Mouse (Mus musculus) forebrain, embryonic 14.5 days (tissue): ENCODE measurements at regions not wholly inside any gene's neighbourhood (a gene's known extent, or its start where the extent isn't known, plus 50 kb on each side); places are given as distances from the start of the nearest gene placed in this dataset.

Source experiments
- ATAC-seq: fragments of 200-750 bp; cut with Nextera tagmentation; 2 replicates; pipeline ENCODE4 v1.8.0; 2017; ENCODE audit warnings: mild to moderate bottlenecking, moderate library complexity
- DNase-seq: peaks from one replicate; pipeline ENCODE4 v3.0.0-alpha.2; 2015; ENCODE audit warnings: low spot score
- H3K27ac ChIP-seq: fragments of 300-500 bp; sonication (generic); 2 replicates; pipeline ENCODE4 v1.5.1; 2014; ENCODE audit warnings: low read depth, mild to moderate bottlenecking, control low read depth, low read length, moderate library complexity
- H3K27me3 ChIP-seq: fragments of 300-500 bp; sonication (generic); replicated peaks from 2 replicates; pipeline ENCODE4 v1.6.1; 2014; ENCODE audit warnings: low read length, control low read depth, mixed read lengths; ENCODE audit not compliant: control insufficient read depth, insufficient read depth
- H3K36me3 ChIP-seq: fragments of 300-500 bp; sonication (generic); 2 replicates; pipeline ENCODE4 v1.6.1; 2014; ENCODE audit warnings: low read length, control low read depth; ENCODE audit not compliant: control insufficient read depth, insufficient read depth
- H3K4me1 ChIP-seq: fragments of 300-500 bp; sonication (generic); 2 replicates; pipeline ENCODE4 v1.6.1; 2014; ENCODE audit warnings: antibody characterized with exemption, low read length, control low read depth; ENCODE audit not compliant: control insufficient read depth, insufficient read depth
- H3K4me2 ChIP-seq: fragments of 300-500 bp; sonication (generic); 2 replicates; pipeline ENCODE4 v1.6.1; 2014; ENCODE audit warnings: mild to moderate bottlenecking, control low read depth, low read length
- H3K4me3 ChIP-seq: fragments of 300-500 bp; sonication (generic); 2 replicates; pipeline ENCODE4 v1.5.1; 2014; ENCODE audit warnings: low read depth, low read length, control low read depth
- H3K9ac ChIP-seq: fragments of 300-500 bp; sonication (generic); 2 replicates; pipeline ENCODE4 v1.6.1; 2014; ENCODE audit warnings: mild to moderate bottlenecking, low read length, control low read depth, moderate library complexity
- H3K9me3 ChIP-seq: fragments of 300-500 bp; sonication (generic); replicated peaks from 2 replicates; pipeline ENCODE4 v1.6.1; 2016; ENCODE audit warnings: low read length, control low read depth, mixed read lengths; ENCODE audit not compliant: control insufficient read depth
- WGBS: fragments of 180-500 bp; shearing (Covaris S2); extraction: QIAGEN DNeasy Blood & Tissue Kit; methylation state at CpG from one replicate; pipeline ENCODE4 v1.1.7; 2014; 5-methylcytosine and 5-hydroxymethylcytosine counted together

DNA sequence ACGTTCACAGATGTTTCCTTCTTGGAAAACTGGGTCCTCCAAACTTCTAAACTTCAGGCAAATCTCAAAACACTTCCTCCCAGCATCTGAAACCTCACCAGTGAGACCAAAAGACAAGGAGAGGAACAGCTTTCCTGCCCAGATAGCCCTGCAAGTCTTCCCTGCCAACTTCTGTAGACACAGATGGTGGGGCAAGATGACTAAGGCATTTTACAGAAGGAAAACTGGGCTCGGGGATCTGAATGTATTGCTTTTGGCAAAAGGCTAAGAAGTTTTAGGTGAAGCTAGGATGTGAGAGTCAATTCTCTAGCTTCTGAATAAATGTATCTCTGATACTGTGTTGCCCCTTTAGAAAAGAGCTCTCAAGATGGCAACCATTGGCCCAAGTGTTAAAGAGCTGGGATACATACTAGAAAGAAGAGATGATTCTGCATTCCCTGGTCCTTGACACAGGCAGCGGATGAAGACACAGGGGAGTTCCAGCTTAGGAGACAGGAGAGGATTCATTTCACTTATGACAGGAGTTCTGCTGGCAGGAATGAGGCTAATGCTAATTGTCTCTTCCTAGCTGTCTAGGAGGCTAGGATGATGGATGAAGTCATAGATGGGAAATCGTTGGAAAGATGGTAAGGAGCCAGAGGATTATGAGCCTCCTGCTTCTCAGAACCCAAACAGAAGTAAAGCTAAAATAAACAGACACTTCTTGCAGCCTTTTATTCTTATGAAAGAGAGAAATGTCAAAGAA lies 108.0 kb upstream of the Ces5a start:
- no peak overlapping the region for H3K27ac ChIP-seq
- H3K4me3 ChIP-seq = no peak overlapping the region
- no peak overlapping the region for H3K9ac ChIP-seq
- ATAC-seq (no peak), DNase-seq (no peak)
- H3K9me3 ChIP-seq = no peaks in the 10 kb centered on the region
- WGBS = 78% methylated on average over 4 of the region's 4 CpGs
- H3K4me1 ChIP-seq = no peaks in the 10 kb centered on the region; the same call in 1 of the 2 replicates
- no peaks in the 10 kb centered on the region for H3K27me3 ChIP-seq
- H3K4me2 ChIP-seq = no peak overlapping the region
- H3K36me3 ChIP-seq = no peaks in the 10 kb centered on the region

DNA sequence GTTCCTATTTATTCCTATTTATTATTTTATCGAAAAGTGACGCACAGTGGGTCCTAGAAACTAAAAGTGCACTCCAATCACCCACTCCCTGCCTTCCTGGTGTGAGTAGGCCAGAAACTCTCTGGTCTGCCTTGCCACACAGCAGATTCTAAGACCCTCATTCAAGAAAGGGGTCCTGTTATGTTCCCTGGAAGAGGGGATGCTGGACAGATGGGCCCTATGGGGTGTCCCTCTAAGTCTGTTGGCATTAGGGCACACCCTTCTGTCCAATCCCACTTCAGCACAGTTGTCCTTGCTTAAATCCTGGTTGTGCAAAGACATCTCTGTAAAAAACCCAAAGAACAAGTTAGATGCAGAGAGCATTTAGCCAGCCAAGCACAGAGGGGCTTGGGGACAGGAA lies 117.8 kb upstream of the Ces5a start:
- Histone ChIP-seq H3K4me3 (no peak overlapping the region), H3K4me1 (no peaks in the 10 kb centered on the region), H3K4me2 (no peak overlapping the region), H3K36me3 (no peaks in the 10 kb centered on the region), H3K27ac (no peak overlapping the region), H3K9me3 (peaks cover 4% of the 10 kb centered on the region; the same call in 1 of the 2 replicates), H3K27me3 (no peaks in the 10 kb centered on the region), H3K9ac (no peak overlapping the region)
- no peak for ATAC-seq
- WGBS = 95% methylated on average over 2 of the region's 2 CpGs
- no peak for DNase-seq

DNA sequence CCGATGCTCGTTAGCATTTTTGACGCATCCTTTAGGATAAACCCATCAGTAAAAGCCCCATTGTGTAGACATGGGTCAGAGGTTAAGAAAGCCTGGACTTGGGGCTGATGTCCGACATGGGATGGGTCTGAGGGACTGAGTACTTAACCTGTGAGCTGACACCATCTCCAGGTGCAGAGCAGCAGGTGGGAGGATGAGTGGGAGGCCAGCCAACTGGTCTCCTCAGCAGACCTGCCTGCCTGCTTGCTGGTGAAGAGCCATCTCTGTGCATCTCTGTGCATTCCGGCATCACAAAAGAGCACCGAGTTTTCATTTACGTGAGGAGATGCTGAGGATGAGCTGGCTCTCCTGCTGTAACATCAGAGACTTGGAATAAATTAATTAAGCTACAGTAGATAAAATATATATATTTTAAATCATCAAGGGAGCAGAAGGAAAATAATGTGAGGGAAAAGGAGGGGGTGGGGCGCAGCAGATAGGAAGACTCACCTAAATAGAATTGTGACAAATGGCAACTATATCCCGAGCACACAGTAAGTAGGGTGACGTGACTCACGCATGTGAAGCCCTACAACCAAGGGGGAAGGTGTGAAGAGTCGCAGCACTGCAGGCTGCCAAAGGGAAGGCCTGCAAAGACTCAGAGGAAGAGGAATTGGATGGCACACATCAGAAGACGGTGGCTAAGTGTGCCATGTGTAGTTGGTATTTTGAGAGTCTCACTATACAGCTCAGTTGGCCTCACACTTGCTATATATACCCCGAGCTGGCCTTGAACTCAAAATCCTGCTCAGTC lies 118.5 kb upstream of the Ces5a start:
- Histone ChIP-seq H3K9ac (no peak overlapping the region), H3K9me3 (peaks cover 4% of the 10 kb centered on the region; the same call in 1 of the 2 replicates), H3K4me1 (no peaks in the 10 kb centered on the region), H3K27me3 (no peaks in the 10 kb centered on the region), H3K36me3 (no peaks in the 10 kb centered on the region), H3K4me2 (no peak overlapping the region), H3K27ac (no peak overlapping the region), H3K4me3 (no peak overlapping the region)
- no peak for DNase-seq
- WGBS = 73% methylated on average over 14 of the region's 14 CpGs
- ATAC-seq = no peak

DNA sequence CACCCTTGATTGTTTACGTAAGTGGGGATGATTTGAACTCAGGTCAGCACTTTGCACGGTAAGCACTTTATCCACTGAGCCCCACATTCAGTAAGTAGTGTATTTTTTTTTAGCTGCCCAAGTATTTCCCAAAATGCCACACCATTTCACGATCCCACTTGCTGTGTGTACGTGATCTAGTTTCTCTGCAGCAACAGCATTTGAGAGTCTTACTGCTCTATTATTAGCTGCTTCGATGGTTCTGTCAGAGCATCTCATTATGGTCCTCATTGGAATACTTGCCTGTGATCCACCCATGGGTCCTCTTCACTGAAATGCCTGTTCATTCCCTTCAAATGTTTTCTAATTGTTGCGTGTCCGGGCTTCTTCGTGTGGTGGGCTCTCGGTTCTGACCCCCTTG lies 120.1 kb upstream of the Ces5a start:
- Histone ChIP-seq H3K9ac (no peak overlapping the region), H3K4me3 (no peak overlapping the region), H3K9me3 (no peaks in the 10 kb centered on the region), H3K4me2 (no peak overlapping the region), H3K27ac (no peak overlapping the region), H3K36me3 (no peaks in the 10 kb centered on the region), H3K27me3 (no peaks in the 10 kb centered on the region), H3K4me1 (no peaks in the 10 kb centered on the region)
- ATAC-seq (no peak), DNase-seq (no peak)
- WGBS = 87% methylated on average over 9 of the region's 9 CpGs

DNA sequence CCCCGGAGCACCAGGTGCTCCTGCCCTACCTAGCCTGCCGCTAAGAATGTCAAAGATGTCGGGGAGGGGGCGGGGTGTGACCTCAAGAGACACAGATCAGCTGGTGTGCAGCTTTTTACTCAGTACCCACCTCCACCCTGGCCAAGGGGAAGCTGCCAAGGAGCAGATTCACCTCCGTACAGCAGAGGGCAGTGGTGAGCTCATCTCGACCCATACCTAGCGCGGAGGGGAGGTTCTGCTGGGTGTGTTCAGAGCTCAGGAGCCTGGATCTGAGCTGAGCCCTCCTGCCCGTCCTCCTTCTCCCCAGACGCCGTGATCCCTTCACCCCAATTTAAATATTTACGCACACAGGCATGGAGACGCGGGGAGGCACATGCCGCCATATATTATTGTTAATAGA lies 126.1 kb upstream of the Ces5a start:
- no peaks in the 10 kb centered on the region for H3K9me3 ChIP-seq
- H3K9ac ChIP-seq = no peak overlapping the region
- H3K4me3 ChIP-seq = peak overlapping the region; percentile 4
- WGBS = under 1% methylated on average over 14 of the region's 15 CpGs
- peak; percentile 96 for ATAC-seq
- no peaks in the 10 kb centered on the region for H3K4me1 ChIP-seq
- peak; percentile 91 for DNase-seq
- no peaks in the 10 kb centered on the region for H3K27me3 ChIP-seq
- H3K4me2 ChIP-seq = peak overlapping the region; percentile 33
- H3K36me3 ChIP-seq = no peaks in the 10 kb centered on the region
- H3K27ac ChIP-seq = no peak overlapping the region

DNA sequence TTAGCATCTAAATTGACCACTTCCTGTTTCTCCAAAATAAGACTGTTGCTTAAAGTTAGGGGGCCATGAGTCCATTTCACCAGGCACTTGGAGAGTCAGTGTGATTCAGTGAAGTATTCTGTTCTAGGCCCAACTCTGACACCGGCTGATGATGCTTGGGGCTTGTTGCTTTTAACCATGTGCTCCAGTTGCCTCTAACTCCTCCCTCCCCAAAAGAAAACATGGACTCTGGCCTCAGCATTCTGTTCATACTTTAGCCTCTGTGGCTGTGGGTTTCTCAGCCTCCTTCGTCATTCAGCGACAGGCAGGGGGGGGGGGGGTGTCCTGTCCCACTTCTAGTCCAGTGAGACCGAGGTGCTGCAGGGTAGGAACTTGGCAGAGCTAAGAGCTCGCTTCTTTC lies 126.6 kb upstream of the Ces5a start:
- Histone ChIP-seq H3K27ac (no peak overlapping the region), H3K9ac (no peak overlapping the region), H3K4me1 (no peaks in the 10 kb centered on the region), H3K27me3 (no peaks in the 10 kb centered on the region), H3K36me3 (no peaks in the 10 kb centered on the region), H3K4me3 (no peak overlapping the region), H3K4me2 (peak overlapping the region; percentile 33), H3K9me3 (no peaks in the 10 kb centered on the region)
- DNase-seq (no peak), ATAC-seq (peak; percentile 42)
- WGBS = 88% methylated on average over 5 of the region's 5 CpGs

DNA sequence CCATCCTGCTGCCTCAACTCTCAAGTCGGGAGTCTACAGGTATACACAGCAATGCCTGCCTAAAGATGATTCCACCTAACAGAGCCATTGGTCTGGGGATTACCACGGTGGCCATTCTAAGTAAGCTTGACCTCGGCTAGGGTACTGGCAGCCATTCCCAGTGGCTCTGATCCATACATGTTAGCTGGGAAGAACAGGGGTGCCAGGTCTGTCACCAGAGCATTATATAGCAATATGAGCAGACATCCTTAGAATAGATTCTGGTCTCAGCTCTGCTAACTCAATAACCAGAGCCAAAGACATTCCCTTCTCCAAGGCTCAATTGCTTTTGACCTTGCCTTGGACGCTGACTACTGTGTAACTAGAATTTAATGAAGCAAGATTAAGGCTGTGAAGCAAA lies 128.2 kb upstream of the Ces5a start:
- whole genome bisulfite sequencing = 90% methylated on average over 4 of the region's 4 CpGs

DNA sequence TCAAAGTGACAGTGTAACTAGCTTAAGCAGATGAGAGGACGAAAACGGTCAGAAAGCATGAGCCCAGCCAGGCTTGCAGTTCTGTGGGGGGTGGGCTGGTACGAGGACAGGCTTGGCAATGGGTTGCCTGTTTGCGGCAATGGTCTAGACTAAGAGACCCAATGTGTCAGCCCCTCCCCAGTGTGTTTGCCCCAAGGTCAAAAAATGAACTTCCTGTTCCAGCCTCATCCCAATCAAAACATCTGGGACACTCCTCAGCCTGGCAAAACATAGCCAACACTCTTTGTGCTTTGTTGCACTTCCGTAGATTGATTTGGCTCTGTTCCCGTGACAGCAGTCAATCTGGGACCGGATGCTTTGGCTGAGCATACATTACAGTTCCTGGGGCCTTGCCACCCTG lies 132.7 kb upstream of the Ces5a start:
- Histone ChIP-seq H3K4me3 (no peak overlapping the region), H3K9me3 (no peaks in the 10 kb centered on the region), H3K27ac (no peak overlapping the region), H3K36me3 (no peaks in the 10 kb centered on the region), H3K27me3 (no peaks in the 10 kb centered on the region), H3K4me2 (no peak overlapping the region), H3K9ac (no peak overlapping the region), H3K4me1 (no peaks in the 10 kb centered on the region)
- DNase-seq (peak; percentile 60), ATAC-seq (no peak)
- 59% methylated on average over 7 of the region's 7 CpGs for WGBS

More for the DNA sequence above, 128.2 kb upstream of the Ces5a start:
- H3K4me2 ChIP-seq = no peak overlapping the region
- no peaks in the 10 kb centered on the region for H3K27me3 ChIP-seq
- no peak overlapping the region for H3K9ac ChIP-seq
- no peak overlapping the region for H3K4me3 ChIP-seq
- no peak for ATAC-seq
- DNase-seq = no peak
- H3K36me3 ChIP-seq = no peaks in the 10 kb centered on the region
- H3K9me3 ChIP-seq = no peaks in the 10 kb centered on the region
- no peak overlapping the region for H3K27ac ChIP-seq
- H3K4me1 ChIP-seq = no peaks in the 10 kb centered on the region

DNA sequence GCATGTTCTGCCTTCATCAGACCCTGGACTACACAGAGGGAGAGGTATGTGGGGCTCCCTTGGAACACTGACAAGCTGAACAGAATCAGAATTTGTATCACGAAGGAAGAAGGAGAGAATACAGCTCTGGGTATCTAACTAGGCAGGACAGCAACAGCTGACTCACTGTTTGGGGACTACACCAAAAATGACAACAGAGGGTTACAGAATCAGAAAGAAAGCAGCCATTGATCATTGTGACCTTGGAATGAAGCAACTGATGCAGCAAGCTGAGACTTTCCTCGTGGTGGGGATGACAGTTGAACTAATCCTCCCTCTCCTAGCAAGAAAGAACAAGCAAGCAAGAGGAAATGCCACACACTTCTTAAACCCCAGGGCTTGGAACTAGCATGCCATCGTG lies 135.0 kb upstream of the Gnao1 start:
- ATAC-seq (no peak), DNase-seq (no peak)
- H3K27me3 ChIP-seq = no peaks in the 10 kb centered on the region
- H3K27ac ChIP-seq = no peak overlapping the region
- H3K4me3 ChIP-seq = no peak overlapping the region
- H3K36me3 ChIP-seq = no peaks in the 10 kb centered on the region
- H3K9me3 ChIP-seq = no peaks in the 10 kb centered on the region
- no peak overlapping the region for H3K9ac ChIP-seq
- H3K4me2 ChIP-seq = no peak overlapping the region
- 70% methylated on average over 3 of the region's 3 CpGs for WGBS
- H3K4me1 ChIP-seq = no peaks in the 10 kb centered on the region
